Mouse (Mus musculus) limb, embryonic 15.5 days (tissue): ENCODE data around the gene Slc25a31. TPM values are rescaled to one million over a fixed set of nuclear protein-coding genes. Genes with fewer than 3 reads are reported as not detected.

Experiments
- ATAC-seq: fragments of 200-750 bp; cut with Nextera tagmentation; 2 replicates; pipeline ENCODE4 v1.8.0; 2017; ENCODE audit warnings: low read depth, moderate TSS enrichment; ENCODE audit not compliant: insufficient number of reproducible peaks, low FRiP score, low TSS enrichment
- H3K27ac ChIP-seq: fragments of 300-500 bp; sonication (generic); 2 replicates; pipeline ENCODE4 v1.5.1; 2015; ENCODE audit warnings: moderate library complexity, mild to moderate bottlenecking, inconsistent platforms
- H3K27me3 ChIP-seq: fragments of 300-500 bp; sonication (generic); 2 replicates; pipeline ENCODE4 v1.6.1; 2015; ENCODE audit warnings: inconsistent platforms
- H3K36me3 ChIP-seq: fragments of 300-500 bp; sonication (generic); 2 replicates; pipeline ENCODE4 v1.6.1; 2015; ENCODE audit warnings: inconsistent platforms
- H3K4me1 ChIP-seq: fragments of 300-500 bp; sonication (generic); 2 replicates; pipeline ENCODE4 v1.6.1; 2015; ENCODE audit warnings: inconsistent platforms
- H3K4me2 ChIP-seq: fragments of 300-500 bp; sonication (generic); 2 replicates; pipeline ENCODE4 v1.6.1; 2015; ENCODE audit warnings: mild to moderate bottlenecking, inconsistent platforms
- H3K4me3 ChIP-seq: fragments of 300-500 bp; sonication (generic); 2 replicates; pipeline ENCODE4 v1.5.1; 2015; ENCODE audit warnings: mild to moderate bottlenecking, inconsistent platforms
- H3K9ac ChIP-seq: fragments of 300-500 bp; sonication (generic); 2 replicates; pipeline ENCODE4 v1.6.1; 2015; ENCODE audit warnings: inconsistent platforms
- H3K9me3 ChIP-seq: fragments of 300-500 bp; sonication (generic); 2 replicates; pipeline ENCODE4 v1.6.1; 2016; ENCODE audit warnings: inconsistent platforms
- WGBS: fragments of 180-500 bp; shearing (Covaris S2); methylation state at CpG from one replicate; pipeline ENCODE4 v1.1.7; 2015; 5-methylcytosine and 5-hydroxymethylcytosine counted together
- polyA plus RNA-seq: library from polyadenylated mRNA; unstranded; fragments of >200 nt; fragmentation: Nextera tagmentation; extraction: Ambion mirVana; gene quantifications from 2 replicates; pipeline ENCODE4 v1.2.1, GENCODE M21; 2015

Slc25a31 gene
- polyA plus RNA-seq, 1 experiment from 2014 or later = 0.52 TPM

DNA sequence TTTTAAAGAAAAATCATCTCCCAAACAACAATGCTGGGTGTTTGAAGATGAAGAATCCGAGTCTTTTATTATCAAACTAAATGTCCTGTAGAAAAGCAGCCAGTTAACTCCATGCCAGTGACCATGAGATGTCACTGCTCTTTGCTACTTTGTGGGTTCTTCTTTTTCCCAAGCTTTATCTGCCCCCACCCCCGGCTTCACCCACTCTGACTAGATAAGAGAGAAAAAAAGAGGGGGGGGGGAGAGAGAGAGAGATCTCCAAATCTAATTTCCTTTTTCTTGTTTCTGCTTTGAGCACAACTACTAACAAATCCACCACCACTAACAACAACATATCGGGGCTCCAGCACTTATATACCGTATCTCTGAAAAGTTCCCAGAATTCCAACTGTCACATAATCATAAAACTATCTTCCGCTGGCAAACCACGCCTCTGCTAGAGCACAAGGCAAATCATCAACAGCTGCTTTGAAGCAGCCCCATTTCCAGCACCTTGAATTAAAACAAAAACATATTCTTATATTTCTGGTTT, 29.8 kb downstream of the Slc25a31 start:
- Histone ChIP-seq H3K9ac (no peak overlapping the region), H3K4me1 (no peaks in the 10 kb centered on the region), H3K9me3 (no peaks in the 10 kb centered on the region), H3K27ac (no peak overlapping the region), H3K4me3 (no peak overlapping the region), H3K4me2 (no peak overlapping the region), H3K27me3 (no peaks in the 10 kb centered on the region), H3K36me3 (no peaks in the 10 kb centered on the region)
- ATAC-seq = no peak
- 74% methylated on average over 6 of the region's 6 CpGs for WGBS

DNA sequence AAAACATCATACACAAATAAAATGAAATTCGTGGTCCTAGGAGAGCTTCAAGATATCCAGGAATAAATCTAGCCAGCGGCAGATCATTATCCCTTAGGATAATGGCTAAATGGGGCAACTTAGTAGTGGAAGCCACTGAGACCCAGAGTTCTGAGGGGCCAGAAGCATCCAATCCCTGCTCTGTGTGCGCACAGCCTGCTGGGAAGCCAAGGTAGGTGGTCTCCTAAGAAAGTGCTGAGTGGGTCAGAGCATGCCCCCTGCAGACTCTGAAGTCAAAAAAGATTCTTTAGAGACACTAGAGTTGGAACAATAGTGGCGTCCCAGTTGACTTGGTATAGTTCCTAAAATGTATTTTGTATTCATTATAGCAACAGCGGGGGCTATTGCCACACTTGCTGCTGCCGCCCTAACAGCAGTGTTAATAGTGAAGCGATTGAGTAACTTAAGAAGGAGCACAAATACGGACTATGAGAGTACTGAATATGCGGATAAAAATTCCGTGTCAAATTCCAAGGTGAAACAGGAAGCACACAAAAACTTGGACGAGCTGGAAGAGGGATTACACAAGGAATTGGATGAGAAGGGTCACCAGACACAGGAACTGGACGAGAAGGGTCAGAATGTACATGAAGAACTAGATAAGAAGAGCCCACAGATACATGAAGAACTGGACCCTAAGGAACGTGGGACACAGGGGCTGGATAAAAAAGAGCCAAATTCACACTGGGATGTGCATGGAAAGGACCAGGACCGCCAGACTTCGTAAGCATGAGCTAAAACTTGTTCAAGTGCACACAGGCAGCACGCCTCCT, 35.6 kb downstream of the Slc25a31 start, which contains the start of gene Hspa4l:
Gene Hspa4l, plus strand, starts transcription at position 472 of the 812 bp plus-strand sequence.
- Histone ChIP-seq H3K27ac (peak within 1 kb of the TSS; percentile 33; the same call in 1 of the 2 replicates), H3K4me1 (peaks cover 17% of the 10 kb centered on the region), H3K36me3 (no peaks in the 10 kb centered on the region), H3K9ac (peak within 1 kb of the TSS; percentile 58), H3K9me3 (no peaks in the 10 kb centered on the region), H3K27me3 (peaks cover 5% of the 10 kb centered on the region), H3K4me2 (peak within 1 kb of the TSS; percentile 99), H3K4me3 (peak within 1 kb of the TSS; percentile 72)
- 22% methylated on average over 16 of the region's 16 CpGs for WGBS
- ATAC-seq = no peak; the same call in 1 of the 2 replicates

DNA sequence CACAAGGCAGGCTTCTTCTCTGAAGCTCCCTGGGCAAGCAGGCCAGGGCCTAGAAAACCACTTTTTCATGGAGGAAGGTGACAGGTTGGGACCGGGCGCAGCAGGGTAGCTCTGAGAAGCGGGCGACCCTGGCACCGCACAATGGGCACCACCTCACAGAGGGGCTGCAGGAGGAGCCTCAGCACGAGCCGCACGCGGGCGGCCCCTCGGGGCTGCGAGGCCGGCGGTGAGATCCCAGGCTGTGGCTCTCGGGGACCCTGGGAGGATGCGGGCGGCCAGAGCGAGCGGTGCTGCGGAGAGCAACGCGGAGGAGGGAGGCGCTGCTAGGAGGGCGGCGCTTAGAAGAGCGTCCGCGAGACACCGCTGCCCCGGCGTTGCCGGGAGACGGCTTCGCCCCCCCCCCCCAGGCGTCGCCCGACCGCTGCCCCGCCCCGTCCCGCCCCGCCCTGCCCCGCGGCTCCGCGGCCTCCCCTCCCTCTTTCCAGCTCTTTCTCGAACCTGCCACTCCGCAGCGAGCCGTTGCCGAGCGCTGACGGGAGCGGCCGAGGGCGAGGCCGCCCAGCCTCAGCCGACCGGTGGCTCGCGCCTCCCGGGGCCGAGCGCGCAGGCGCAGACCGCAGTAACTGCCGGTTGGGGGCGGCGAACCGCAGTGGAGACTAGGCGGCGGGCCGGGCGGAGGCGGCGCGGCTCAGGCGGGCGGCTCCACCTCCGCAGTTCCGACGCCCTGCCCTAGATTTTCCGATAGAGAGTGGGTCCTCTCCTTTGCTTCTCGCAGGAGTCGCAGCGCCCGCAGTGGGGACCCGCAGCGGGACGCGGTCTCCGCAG, 36.4 kb downstream of the Slc25a31 start:
- peaks cover 5% of the 10 kb centered on the region for H3K27me3 ChIP-seq
- WGBS = under 1% methylated on average over 45 of the region's 93 CpGs
- H3K9ac ChIP-seq = peak overlapping the region; percentile 58
- ATAC-seq = peak; percentile 91
- peaks cover 17% of the 10 kb centered on the region for H3K4me1 ChIP-seq
- peak overlapping the region; percentile 33; the same call in 1 of the 2 replicates for H3K27ac ChIP-seq
- no peaks in the 10 kb centered on the region for H3K9me3 ChIP-seq
- peak overlapping the region; percentile 99 for H3K4me2 ChIP-seq
- H3K36me3 ChIP-seq = no peaks in the 10 kb centered on the region
- H3K4me3 ChIP-seq = peak overlapping the region; percentile 72

DNA sequence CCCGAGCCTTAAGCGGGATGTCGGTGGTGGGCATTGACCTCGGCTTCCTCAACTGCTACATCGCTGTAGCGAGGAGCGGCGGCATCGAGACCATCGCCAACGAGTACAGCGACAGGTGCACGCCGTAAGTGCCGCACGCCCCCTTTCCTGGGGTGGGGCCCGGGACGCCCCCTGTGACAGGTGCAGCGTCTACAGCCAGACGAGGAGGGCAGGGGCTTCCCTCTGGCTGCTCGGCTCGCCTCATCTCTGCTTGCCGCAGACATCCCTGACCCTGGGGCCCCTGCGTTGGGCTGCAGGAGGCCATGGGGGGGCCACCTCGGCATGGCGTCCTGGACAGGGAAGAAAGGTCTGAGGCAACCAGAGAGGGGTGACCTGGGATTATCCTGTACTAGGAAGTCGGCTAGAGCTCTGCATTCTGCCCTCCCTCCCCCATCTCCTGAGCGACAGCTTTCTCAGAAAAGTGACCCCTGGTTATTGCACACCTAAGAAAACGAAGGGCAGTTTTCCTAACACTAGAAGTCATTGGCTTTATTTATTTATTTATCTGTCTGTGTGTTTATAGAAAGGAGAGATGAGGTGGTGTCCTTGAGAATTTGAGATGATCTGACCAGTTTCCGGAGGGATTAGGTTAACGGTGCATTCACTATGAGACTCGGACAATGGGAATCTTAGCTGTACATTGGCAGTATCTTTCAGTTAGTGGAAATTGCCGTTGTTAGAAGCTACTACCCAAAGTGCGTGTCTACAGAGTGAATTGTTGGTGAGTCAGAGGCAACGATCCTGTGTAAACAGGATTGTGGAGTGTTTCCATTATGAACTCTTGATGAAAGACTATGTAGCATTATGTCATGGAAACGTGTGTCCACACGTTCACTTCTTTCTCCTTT, 37.2 kb downstream of the Slc25a31 start:
- H3K9me3 ChIP-seq = no peaks in the 10 kb centered on the region
- H3K4me2 ChIP-seq = peak overlapping the region; percentile 99
- peak overlapping the region; percentile 33; the same call in 1 of the 2 replicates for H3K27ac ChIP-seq
- no peaks in the 10 kb centered on the region for H3K36me3 ChIP-seq
- peak overlapping the region; percentile 72 for H3K4me3 ChIP-seq
- WGBS = 6% methylated on average over 37 of the region's 37 CpGs
- H3K4me1 ChIP-seq = peaks cover 17% of the 10 kb centered on the region
- H3K9ac ChIP-seq = peak overlapping the region; percentile 58
- peaks cover 5% of the 10 kb centered on the region for H3K27me3 ChIP-seq
- ATAC-seq = peak; percentile 45; the same call in 1 of the 2 replicates

GRCm38 (mm10) chr3:40760746-40761145, 52.1 kb downstream of the Slc25a31 start:
- Histone ChIP-seq H3K9ac (no peak overlapping the region), H3K9me3 (no peaks in the 10 kb centered on the region), H3K4me3 (no peak overlapping the region), H3K27ac (no peak overlapping the region), H3K4me1 (no peaks in the 10 kb centered on the region), H3K27me3 (no peaks in the 10 kb centered on the region), H3K4me2 (no peak overlapping the region), H3K36me3 (no peaks in the 10 kb centered on the region)
- 87% methylated on average over 3 of the region's 3 CpGs for WGBS
- no peak for ATAC-seq

DNA sequence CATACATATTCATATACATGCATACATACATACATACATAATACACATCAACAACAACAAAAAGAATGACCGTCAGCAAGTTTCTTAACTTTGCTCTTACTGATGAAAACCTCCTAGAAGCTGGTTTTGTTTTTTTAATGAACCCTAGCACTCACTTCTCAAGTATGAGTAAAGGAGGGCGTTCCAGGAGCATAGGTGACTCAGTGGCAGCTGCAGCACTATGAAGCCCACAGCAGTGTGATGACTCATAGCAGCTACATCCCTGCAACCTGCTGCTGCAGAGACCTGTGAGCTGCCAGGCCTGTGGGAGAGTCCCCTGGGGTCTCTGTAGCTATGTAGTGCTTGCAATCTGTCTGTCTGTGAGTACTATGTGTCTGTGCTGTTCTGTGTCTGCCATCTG, 52.7 kb downstream of the Slc25a31 start:
- Histone ChIP-seq H3K27ac (no peak overlapping the region), H3K4me2 (no peak overlapping the region), H3K4me3 (no peak overlapping the region), H3K9ac (no peak overlapping the region), H3K9me3 (no peaks in the 10 kb centered on the region), H3K36me3 (no peaks in the 10 kb centered on the region), H3K27me3 (no peaks in the 10 kb centered on the region), H3K4me1 (no peaks in the 10 kb centered on the region)
- 84% methylated on average over 2 of the region's 2 CpGs for WGBS
- ATAC-seq = no peak

Other genes with a start within 250 kb of the Slc25a31 start
- 2.3 TPM in 2 replicates for gene Intu, start 177.6 kb upstream of the Slc25a31 start, polyA plus RNA-seq
- 5.3 and 7.0 TPM in 2 replicates for gene Hspa4l, start 35.6 kb downstream of the Slc25a31 start, polyA plus RNA-seq
- 45.4 and 47.4 TPM in 2 replicates for gene Plk4, start 91.2 kb downstream of the Slc25a31 start, polyA plus RNA-seq
- 8.0 and 8.7 TPM in 2 replicates for gene Mfsd8, start 138.0 kb downstream of the Slc25a31 start, polyA plus RNA-seq
- 8.8 and 9.3 TPM in 2 replicates for gene Abhd18, start 138.1 kb downstream of the Slc25a31 start, polyA plus RNA-seq
- 0.07 and 0.10 TPM in 2 replicates for gene 1700034I23Rik, start 193.7 kb downstream of the Slc25a31 start, polyA plus RNA-seq
- 2.2 and 3.3 TPM in 2 replicates for gene Larp1b, start 241.0 kb downstream of the Slc25a31 start, polyA plus RNA-seq